9 mouse cellular contexts compared by ENCODE assay signal in genomic region chr12:45011436-45012089, GRCm38 (mm10).
DNase-seq lines count a peak whose midpoint lies in the region; ATAC-seq and TF ChIP-seq lines count a peak whose summit lies in the region.
"Had no signal": no experiment of that assay in that cellular context is flagged by ENCODE, and none has a peak within 500 bp of the region (broad histone marks: within the 10 kb centered on the region; RNA-seq: fewer than 3 reads in every experiment).

No protein-coding gene starts in this region.

- TF ChIP-seq POLR2A in thymus, adult 2 months (IDR thresholded peaks at IDR 0.05; ENCODE audit: control insufficient read depth, extremely low read depth, insufficient read depth, low read length, poor library complexity), result no peak

- DNase-seq in cerebellum, postnatal 36 days, result no peak
- DNase-seq in right cerebral cortex, postnatal 10 days (ENCODE audit: low spot score in 2 of 2), result peak; percentile 43 to 50
- DNase-seq in right cerebral cortex, adult 2 months (ENCODE audit: low spot score in 2 of 2), result no peak
- DNase-seq in thymus, adult 2 months, result no peak

- WGBS in hindbrain, embryonic 16.5 days, result 66% methylated on average over 11 of the region's 11 CpGs
- 80% methylated on average over 11 of the region's 11 CpGs for WGBS in hindbrain, embryonic 13.5 days
- WGBS in neural tube, embryonic 15.5 days, result 76% methylated on average over 11 of the region's 11 CpGs
- 87% methylated on average over 11 of the region's 11 CpGs for WGBS in thymus, adult 2 months

- no peak overlapping the region for H3K4me3 ChIP-seq in hindbrain, embryonic 16.5 days (ENCODE audit: low read length)
- H3K4me3 ChIP-seq in hindbrain, embryonic 13.5 days, result no peak overlapping the region
- H3K4me3 ChIP-seq in neural tube, embryonic 15.5 days (replicated peaks), result no peak overlapping the region
- H3K4me3 ChIP-seq in thymus, adult 2 months (ENCODE audit: control insufficient read depth, insufficient read depth, low read length), result no peak overlapping the region

- H3K27me3 ChIP-seq in hindbrain, embryonic 16.5 days (replicated peaks; ENCODE audit: control insufficient read depth, insufficient read depth, low read length), result no peaks in the 10 kb centered on the region
- H3K27me3 ChIP-seq in hindbrain, embryonic 13.5 days, result no peaks in the 10 kb centered on the region
- H3K27me3 ChIP-seq in neural tube, embryonic 15.5 days (replicated peaks), result no peaks in the 10 kb centered on the region
- no peaks in the 10 kb centered on the region for H3K27me3 ChIP-seq in thymus, adult 2 months (ENCODE audit: control insufficient read depth, insufficient read depth, low read length)

- TF ChIP-seq CTCF in thymus, adult 2 months (IDR thresholded peaks at IDR 0.05; ENCODE audit: borderline replicate concordance, control insufficient read depth, extremely low read depth, insufficient read depth, low read length, poor library complexity), result no peak

- H3K4me2 ChIP-seq in hindbrain, embryonic 16.5 days (ENCODE audit: low read length), result no peak overlapping the region
- no peak overlapping the region for H3K4me2 ChIP-seq in hindbrain, embryonic 13.5 days
- H3K4me2 ChIP-seq in neural tube, embryonic 15.5 days, result no peak overlapping the region

- H3K4me1 ChIP-seq in hindbrain, embryonic 16.5 days (ENCODE audit: control insufficient read depth, insufficient read depth, low read depth, low read length), result peaks cover 8% of the 10 kb centered on the region; the same call in 1 of the 2 replicates
- H3K4me1 ChIP-seq in hindbrain, embryonic 13.5 days (replicated peaks), result peaks cover 6% of the 10 kb centered on the region; the same call in 1 of the 2 replicates
- H3K4me1 ChIP-seq in neural tube, embryonic 15.5 days, result peaks cover 17% of the 10 kb centered on the region
- no peaks in the 10 kb centered on the region for H3K4me1 ChIP-seq in thymus, adult 2 months (replicated peaks; ENCODE audit: control insufficient read depth, insufficient read depth, low read length)

- H3K36me3 ChIP-seq in hindbrain, embryonic 16.5 days (ENCODE audit: control insufficient read depth, insufficient read depth, low read length), result no peaks in the 10 kb centered on the region
- no peaks in the 10 kb centered on the region for H3K36me3 ChIP-seq in hindbrain, embryonic 13.5 days
- no peaks in the 10 kb centered on the region for H3K36me3 ChIP-seq in neural tube, embryonic 15.5 days
- no peaks in the 10 kb centered on the region for H3K36me3 ChIP-seq in thymus, adult 2 months (ENCODE audit: control insufficient read depth, insufficient read depth, low read length)

- H3K27ac ChIP-seq in hindbrain, embryonic 16.5 days (ENCODE audit: low read depth, low read length), result no peak overlapping the region
- H3K27ac ChIP-seq in hindbrain, embryonic 13.5 days, result no peak overlapping the region
- peak overlapping the region; percentile 33; the same call in 1 of the 2 replicates for H3K27ac ChIP-seq in neural tube, embryonic 15.5 days (replicated peaks)
- H3K27ac ChIP-seq in thymus, adult 2 months (ENCODE audit: control insufficient read depth, insufficient read depth, low read length), result no peak overlapping the region

- ATAC-seq in cerebellum, adult (ENCODE audit: insufficient number of reproducible peaks, low FRiP score, low TSS enrichment), result 0 out of 2 replicates have a peak, but pooled peaks have one; percentile 20
- peak; percentile 75 for ATAC-seq in hindbrain, embryonic 16.5 days
- no peak for ATAC-seq in hindbrain, embryonic 13.5 days (ENCODE audit: low FRiP score)
- peak; percentile 43; the same call in 1 of the 2 replicates for ATAC-seq in neural tube, embryonic 15.5 days (ENCODE audit: low FRiP score)
- ATAC-seq: activated CD4-positive, CD25-positive, alpha-beta regulatory T cell, adult 4 months had no signal

- H3K9me3 ChIP-seq in hindbrain, embryonic 16.5 days (ENCODE audit: control insufficient read depth, low read length), result no peaks in the 10 kb centered on the region
- no peaks in the 10 kb centered on the region for H3K9me3 ChIP-seq in hindbrain, embryonic 13.5 days
- no peaks in the 10 kb centered on the region for H3K9me3 ChIP-seq in neural tube, embryonic 15.5 days (replicated peaks)

- no peak overlapping the region for H3K9ac ChIP-seq in hindbrain, embryonic 16.5 days (ENCODE audit: low read depth, low read length)
- no peak overlapping the region for H3K9ac ChIP-seq in hindbrain, embryonic 13.5 days
- no peak overlapping the region for H3K9ac ChIP-seq in neural tube, embryonic 15.5 days (replicated peaks)

Comparison
In these comparisons a context has a peak if more than half of its experiments do, and no peak if none do; other contexts are left out.
1. DNase-seq: peak in right cerebral cortex, postnatal 10 days (2 of 2); none in cerebellum, postnatal 36 days (0 of 2), right cerebral cortex, adult 2 months (0 of 2) and thymus, adult 2 months (single experiment).